Mouse (Mus musculus) heart, adult 2 months (tissue): Measurements from ENCODE around the gene Reck.

ENCODE experiments used
- CTCF ChIP-seq: fragments of 200-600 bp; IDR thresholded peaks from 2 replicates; pipeline ENCODE4 v1.8.1; 2022; ENCODE audit warnings: antibody characterized with exemption, mild to moderate bottlenecking, moderate library complexity
- EP300 ChIP-seq: fragments of 200-500 bp; IDR thresholded peaks from 2 replicates; pipeline ENCODE4 v1.6.1; 2011; ENCODE audit warnings: low read depth, low read length, control low read depth; ENCODE audit not compliant: insufficient read depth

DNA sequence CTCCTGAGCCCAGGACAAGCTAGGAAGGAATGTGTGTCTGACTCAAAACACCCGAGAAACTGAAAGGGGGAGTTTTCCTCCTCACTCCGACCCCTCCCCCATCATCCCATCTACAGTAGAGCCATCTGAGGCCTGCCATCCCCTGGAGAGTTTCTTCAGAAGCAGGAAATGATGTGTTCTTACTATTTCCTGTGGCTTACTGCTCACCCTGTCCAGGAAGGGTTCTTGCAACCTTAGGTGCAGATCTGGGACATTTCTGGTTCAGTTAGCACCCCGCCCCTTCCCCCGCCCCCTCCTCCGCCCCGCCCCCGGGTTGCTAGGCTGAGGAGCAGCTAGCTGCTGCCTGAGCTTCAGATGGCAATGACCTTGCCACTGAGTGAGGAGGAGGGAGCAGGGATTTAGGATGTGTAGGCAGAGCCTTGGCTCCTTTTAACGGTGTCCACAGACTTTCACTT, 96.8 kb downstream of the Reck start:
- TF ChIP-seq CTCF (no peak), EP300 (no peak)
